Mouse (Mus musculus): Measurements from ENCODE around the gene AI837181.

AI837181 gene

GRCm38 (mm10) chr19:5414534-5414957 lies 10.4 kb upstream of the AI837181 start:
- no peak for DNase-seq (ENCODE audit: low spot score in 2 of 2)

DNA sequence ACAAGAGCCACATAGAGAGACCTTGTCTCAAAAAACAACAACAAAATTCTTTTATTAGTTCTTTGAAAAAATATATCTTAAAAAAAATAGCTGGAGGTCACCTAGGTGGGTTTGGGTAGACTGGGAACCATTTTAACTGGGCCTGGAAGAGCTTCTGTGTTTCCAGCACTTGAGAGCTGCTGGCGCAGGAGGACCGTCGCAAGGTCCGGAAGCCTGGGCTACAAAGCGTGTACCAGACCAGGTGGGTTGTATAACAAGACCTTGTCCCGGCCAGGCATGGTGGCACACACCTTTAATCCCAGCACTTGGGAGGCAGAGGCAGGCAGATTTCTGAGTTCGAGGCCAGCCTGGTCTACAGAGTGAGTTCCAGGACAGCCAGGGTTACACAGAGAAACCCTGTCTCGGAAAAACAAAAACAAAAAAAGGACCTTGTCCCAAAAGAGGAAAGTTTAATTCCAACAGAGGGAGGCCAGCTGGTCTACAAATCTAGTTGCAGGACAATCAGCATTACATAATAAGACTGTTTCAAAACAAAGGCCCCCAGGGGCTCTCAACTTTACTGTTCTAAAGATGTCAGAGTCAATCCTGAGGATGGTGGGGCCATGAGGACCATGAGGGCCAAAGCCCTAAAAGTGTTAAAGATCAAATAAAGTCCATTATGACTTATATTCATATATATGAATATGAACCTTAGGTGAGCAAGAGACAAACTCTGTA lies 6.0 kb upstream of the AI837181 start:
- DNase-seq (ENCODE audit: low spot score in 2 of 2), result no peak

DNA sequence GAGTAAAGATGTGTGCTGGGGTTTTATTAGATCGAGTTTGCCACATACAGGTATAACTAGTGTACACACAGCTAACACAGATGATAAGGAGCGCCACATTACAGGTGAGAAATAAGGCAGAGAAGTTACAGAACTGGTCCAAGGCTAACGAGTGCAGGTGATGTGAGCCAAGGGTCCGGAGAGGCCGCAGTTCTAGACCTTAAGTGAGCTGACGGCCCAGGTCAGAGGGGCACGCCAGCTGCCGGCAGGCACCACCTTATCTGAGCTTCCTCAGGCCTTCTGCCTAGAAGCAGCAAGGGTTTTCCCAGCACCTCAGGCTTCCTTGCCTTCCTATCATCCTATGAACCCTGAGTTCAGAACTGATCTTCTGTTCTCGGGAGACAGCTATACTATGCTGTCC lies 5.3 kb upstream of the AI837181 start:
- no peak for DNase-seq (ENCODE audit: low spot score in 2 of 2)

DNA sequence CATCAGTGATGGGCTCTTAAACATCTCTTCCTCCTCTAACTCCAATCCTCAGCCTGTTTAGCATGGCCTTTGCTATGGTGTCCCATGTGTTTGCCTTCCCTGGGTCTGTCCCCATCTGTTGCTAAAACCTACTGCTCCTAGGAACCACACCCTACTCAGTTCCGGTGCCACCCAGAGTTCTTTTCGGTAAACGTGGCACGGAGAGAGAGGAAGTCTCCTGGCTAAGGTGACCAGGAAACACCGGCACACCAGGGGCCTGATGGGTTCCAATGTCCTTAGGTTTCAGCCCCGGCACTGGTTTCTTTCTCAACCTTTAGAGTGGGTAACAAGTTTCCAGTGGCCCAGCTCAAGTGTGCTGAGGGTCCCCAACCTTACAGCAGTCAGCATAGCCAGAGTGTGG lies 4.4 kb upstream of the AI837181 start:
- no peak for DNase-seq (ENCODE audit: low spot score in 2 of 2)

DNA sequence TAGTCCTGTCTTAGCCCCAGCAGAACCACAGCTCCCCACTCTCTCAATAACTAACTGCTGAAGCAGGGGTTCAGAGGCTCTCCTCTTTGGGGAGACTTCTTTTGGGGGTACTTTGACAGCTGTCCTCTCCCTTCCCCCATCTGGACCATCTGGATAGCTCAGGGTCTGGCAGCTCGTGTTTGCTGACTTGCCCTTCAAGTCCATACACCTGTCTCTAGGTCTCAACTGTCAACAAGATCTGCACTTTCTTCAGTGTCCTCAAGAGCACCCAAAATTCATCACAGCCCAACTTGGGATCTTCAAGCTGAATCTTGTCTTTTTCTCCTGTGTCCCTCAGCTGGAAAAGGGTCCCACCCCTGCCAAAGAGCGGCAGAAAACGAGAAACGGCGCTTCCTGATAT lies 3.2 kb upstream of the AI837181 start:
- DNase-seq (ENCODE audit: low spot score in 2 of 2), result no peak

DNA sequence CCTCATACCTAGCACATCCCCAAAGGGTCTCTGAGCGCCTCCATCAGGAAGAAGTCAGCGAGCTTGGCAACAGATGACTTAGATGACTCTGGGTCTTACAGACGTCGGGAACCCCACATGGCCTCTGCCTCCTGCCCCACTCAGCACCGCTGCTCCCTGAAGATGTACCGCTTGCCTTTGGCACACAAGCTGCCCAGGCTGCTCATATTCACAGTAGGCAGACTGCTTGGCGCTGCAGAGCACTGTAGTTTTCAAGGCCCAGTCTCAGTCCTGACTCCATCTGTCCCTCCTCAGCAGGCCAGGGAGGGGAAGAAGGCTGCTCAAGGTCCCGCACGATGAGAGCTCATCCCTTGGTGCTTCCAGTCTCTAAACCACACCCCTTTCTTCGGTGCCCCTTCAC lies 2.7 kb upstream of the AI837181 start:
- DNase-seq (ENCODE audit: low spot score in 2 of 2), result no peak

DNA sequence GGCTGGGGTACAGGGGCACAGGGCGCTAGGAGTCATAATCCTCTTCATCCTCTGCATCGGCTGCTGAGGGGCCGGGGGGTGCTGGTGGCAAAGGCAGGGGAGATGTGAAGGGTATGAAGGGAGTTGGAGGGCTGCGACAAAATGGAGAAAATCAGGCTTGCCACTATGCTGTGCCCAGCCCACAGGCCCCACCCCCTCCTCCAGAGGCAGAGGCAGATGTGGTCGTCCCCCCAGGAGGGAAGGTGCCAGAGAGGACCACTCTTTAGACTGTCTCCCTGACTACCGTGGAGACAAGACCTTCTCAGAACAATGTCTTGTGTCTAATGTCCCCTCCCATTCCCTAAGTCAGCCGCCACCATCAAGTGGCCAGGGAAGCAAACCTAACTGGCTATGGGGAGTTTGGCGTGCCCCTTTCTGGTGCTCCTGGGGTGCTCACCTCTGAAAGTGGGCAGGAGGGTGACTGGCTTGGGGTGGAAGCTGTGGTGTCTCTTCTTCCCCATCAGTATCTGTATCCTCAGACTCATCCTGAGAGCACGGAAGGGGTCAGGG lies 2.0 kb upstream of the AI837181 start:
- no peak for DNase-seq (ENCODE audit: low spot score in 2 of 2)

- DNase-seq (ENCODE audit: low spot score in 2 of 2), result no peak
Observed at GRCm38 (mm10) chr19:5423561-5423960, 1.4 kb upstream of the AI837181 start.

DNA sequence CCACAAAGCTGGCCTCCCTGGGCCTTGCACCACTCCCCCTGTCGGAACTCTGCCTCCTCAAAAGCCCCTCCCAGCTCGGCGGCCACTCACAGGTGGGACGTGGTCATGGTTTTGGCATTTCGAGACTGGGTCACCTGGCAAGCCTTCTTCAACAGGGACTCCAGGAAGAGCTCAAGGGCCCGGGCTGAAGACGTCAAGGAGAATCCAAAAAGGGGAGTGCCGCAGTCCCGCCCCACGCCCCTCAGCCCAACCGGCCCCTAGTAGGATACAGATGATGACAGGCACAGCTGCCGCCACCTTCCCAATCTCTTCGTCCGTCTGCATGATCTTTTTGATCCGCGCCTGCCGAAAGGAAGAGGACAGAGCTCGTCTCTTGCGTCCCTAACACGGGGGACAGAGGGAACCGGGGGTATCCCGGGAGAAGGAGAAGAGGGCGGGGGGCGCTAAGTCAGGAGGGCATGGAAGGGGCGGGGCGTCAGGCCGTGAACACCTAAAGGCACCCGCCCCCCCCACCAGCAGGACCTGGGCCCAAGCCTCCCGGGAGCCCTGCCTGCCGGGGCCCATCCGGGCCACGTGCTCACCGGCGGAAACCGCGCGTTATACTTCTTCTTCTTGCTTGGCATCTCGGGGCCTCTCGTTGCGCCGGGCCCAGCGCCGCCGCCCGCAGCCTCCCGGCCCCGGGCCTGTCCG lies 707 bp upstream of the AI837181 start:
- DNase-seq (ENCODE audit: low spot score in 2 of 2), result peak; percentile 59

DNA sequence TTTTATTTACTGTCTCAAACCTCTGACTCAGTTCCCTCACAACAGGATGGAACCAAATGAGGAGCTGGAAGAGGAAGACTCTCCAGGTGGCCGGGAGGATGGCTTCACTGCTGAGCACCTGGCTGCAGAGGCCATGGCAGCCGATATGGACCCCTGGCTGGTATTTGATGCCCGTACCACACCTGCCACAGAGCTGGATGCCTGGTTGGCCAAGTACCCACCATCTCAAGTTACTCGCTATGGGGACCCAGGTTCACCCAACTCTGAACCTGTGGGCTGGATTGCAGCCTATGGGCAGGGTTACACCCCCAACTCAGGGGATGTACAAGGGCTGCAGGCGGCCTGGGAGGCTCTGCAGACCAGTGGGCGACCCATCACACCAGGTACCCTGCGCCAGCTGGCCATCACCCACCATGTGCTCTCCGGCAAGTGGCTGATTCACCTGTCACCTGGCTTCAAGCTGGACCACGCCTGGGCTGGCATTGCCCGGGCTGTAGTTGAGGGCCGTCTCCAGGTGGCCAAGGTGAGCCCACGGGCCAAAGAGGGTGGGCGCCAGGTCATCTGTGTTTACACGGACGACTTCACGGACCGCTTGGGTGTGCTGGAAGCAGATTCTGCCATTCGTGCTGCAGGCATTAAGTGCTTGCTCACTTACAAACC lies 1.1 kb downstream of the AI837181 start:
- DNase-seq (ENCODE audit: low spot score in 2 of 2), result no peak

GRCm38 (mm10) chr19:5426640-5427290 lies 1.8 kb downstream of the AI837181 start:
- no peak for DNase-seq (ENCODE audit: low spot score in 2 of 2)

GRCm38 (mm10) chr19:5428083-5428482 lies 3.1 kb downstream of the AI837181 start:
- no peak for DNase-seq (ENCODE audit: low spot score in 2 of 2)

- no peak for DNase-seq (ENCODE audit: low spot score in 2 of 2)
Observed at GRCm38 (mm10) chr19:5429219-5429618, 4.3 kb downstream of the AI837181 start.

DNA sequence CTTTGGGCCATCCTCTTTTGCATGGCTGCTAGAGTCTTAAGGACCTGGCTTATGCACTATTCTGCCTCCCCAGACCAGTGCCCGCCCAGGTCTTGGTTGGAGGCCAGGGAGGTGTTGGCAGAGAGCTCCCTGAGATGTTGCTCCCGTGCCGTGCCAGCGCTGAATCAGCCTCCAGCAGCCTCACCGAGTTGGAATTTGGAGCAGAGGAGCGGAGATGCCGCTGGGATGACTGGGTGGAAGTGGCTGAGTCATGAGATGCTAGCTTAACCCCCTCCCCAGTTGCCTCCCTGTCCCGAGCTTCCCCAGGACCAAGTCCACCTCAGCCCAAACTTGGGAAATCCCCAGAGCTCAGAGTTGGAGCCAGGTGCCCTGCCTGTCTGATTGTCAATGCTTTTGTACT lies 4.9 kb downstream of the AI837181 start:
- no peak for DNase-seq (ENCODE audit: low spot score in 2 of 2)

- DNase-seq (ENCODE audit: low spot score in 2 of 2), result no peak
Observed at GRCm38 (mm10) chr19:5430408-5430807, 5.5 kb downstream of the AI837181 start.

DNA sequence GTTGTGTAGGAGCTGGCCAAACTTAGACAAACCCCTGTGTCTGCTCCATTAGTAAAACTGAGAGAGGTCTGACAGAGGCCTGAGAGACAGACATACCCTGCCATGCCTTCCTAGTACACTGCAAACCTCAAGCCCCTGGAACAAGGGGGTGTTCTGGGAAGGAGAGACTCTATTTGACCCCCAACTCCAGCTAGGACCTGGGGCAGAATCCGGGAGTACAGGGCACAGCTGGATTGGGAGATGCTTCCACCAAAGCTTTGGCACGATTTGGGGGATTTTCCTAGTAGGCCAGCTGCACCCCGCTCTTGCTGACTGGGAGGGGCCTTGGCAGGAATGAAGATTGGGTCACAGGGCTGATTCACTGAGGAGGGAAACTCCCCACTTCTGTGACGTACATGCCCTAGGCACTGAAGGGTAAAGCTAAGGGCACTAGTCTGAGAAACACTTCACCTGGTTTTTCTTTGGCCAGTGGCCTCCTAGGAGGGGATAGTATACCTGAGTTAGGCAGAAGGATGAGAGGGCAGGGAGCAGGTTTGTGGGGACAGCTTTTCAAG lies 7.0 kb downstream of the AI837181 start:
- DNase-seq (ENCODE audit: low spot score in 2 of 2), result no peak

- DNase-seq (ENCODE audit: low spot score in 2 of 2), result no peak
Observed at GRCm38 (mm10) chr19:5432992-5433852, 8.3 kb downstream of the AI837181 start.

- no peak for DNase-seq (ENCODE audit: low spot score in 2 of 2)
Observed at GRCm38 (mm10) chr19:5433951-5434350, 9.0 kb downstream of the AI837181 start.

DNA sequence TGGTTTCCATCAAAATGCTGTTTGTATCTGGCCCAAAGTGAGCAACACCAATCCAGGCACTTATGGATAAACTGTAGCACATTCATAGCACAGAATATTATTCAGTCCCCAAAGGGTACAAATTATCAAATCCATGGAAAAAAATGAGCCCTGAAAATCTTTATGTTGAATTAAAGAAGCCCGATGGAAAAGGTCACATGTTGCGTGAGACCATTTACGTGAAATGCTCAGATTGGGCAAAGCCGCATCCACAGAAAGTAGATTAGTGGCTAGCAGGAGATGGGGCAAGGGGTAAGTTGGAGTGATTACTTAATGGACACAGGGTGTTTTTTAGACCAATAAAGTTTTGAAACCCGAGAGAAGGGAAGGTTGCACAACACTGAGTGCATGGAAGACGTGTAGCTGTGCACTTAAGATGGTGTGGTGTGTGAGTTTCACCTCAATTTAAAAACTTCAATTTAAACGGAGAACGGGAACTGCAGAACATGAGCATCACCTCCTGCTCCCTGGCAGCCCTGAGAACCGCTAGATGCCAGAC lies 19.5 kb downstream of the AI837181 start:
- no peak for DNase-seq (ENCODE audit: low spot score in 2 of 2)

DNA sequence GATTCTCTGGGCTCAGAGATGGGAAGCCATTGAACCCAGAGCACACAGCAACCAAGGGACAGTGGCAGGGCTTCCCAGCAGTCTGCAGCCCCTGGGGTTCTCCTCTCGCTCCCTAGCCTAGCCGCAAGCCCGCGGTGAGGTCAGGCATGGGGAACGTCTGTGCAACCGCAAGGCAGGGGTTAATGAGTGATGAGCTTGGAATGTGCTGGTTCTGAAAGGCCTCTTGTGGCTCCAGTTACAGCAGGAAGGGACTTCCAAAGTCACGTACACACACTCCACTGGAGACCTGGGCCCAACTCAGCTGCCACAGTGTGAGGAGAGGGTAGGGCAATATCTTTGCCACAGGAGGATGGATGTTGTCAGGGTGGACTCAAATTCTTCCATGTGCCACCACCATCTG lies 20.0 kb downstream of the AI837181 start:
- DNase-seq (ENCODE audit: low spot score in 2 of 2), result no peak

- no peak for DNase-seq (ENCODE audit: low spot score in 2 of 2)
Observed at GRCm38 (mm10) chr19:5445747-5446146, 20.8 kb downstream of the AI837181 start.

Measured in frontal cortex, postnatal 36 days (tissue).